Mouse (Mus musculus): ENCODE results near the gene Pygm. TPM values are rescaled to one million over a fixed set of nuclear protein-coding genes. Genes with fewer than 3 reads are reported as not detected.
A peak's percentile ranks its signal among the peaks of the same experiment; 100 is the strongest.

Gene Pygm
- polyA plus RNA-seq, 1 experiment from 2014 or later = 2.3 TPM

GRCm38 (mm10) chr19:6403869-6404268, 19.7 kb downstream of the Pygm start:
- H3K9ac ChIP-seq (replicated peaks) = no peak overlapping the region
- no peak overlapping the region for H3K4me2 ChIP-seq (replicated peaks)
- ATAC-seq (ENCODE audit: low FRiP score, low read depth) = no peak
- H3K27ac ChIP-seq (replicated peaks) = no peak overlapping the region
- WGBS = 83% methylated on average over 10 of the region's 10 CpGs
- peaks cover 34% of the 10 kb centered on the region for H3K4me1 ChIP-seq
- H3K36me3 ChIP-seq = no peaks in the 10 kb centered on the region
- H3K27me3 ChIP-seq = peaks cover 60% of the 10 kb centered on the region
- H3K4me3 ChIP-seq = no peak overlapping the region
- H3K9me3 ChIP-seq = no peaks in the 10 kb centered on the region

- peaks cover 48% of the 10 kb centered on the region for H3K27me3 ChIP-seq
- H3K4me3 ChIP-seq = no peak overlapping the region
- ATAC-seq (ENCODE audit: low FRiP score, low read depth) = no peak
- no peak overlapping the region for H3K4me2 ChIP-seq (replicated peaks)
- no peak overlapping the region for H3K9ac ChIP-seq (replicated peaks)
- H3K36me3 ChIP-seq = no peaks in the 10 kb centered on the region
- no peak overlapping the region for H3K27ac ChIP-seq (replicated peaks)
- WGBS = 57% methylated on average over 10 of the region's 10 CpGs
- peaks cover 23% of the 10 kb centered on the region for H3K4me1 ChIP-seq
- no peaks in the 10 kb centered on the region for H3K9me3 ChIP-seq
Observed at GRCm38 (mm10) chr19:6405433-6405832, 21.2 kb downstream of the Pygm start.

GRCm38 (mm10) chr19:6407109-6407508, 22.9 kb downstream of the Pygm start:
- Histone ChIP-seq H3K27ac (replicated peaks) (no peak overlapping the region), H3K4me1 (peaks cover 14% of the 10 kb centered on the region; the same call in 1 of the 2 replicates), H3K4me3 (no peak overlapping the region), H3K4me2 (replicated peaks) (no peak overlapping the region), H3K9me3 (no peaks in the 10 kb centered on the region), H3K36me3 (no peaks in the 10 kb centered on the region), H3K27me3 (peaks cover 31% of the 10 kb centered on the region), H3K9ac (replicated peaks) (no peak overlapping the region)
- WGBS = 79% methylated on average over 8 of the region's 8 CpGs
- ATAC-seq (ENCODE audit: low FRiP score, low read depth) = no peak

- Histone ChIP-seq H3K4me3 (no peak overlapping the region), H3K9me3 (no peaks in the 10 kb centered on the region), H3K36me3 (no peaks in the 10 kb centered on the region), H3K4me1 (peaks cover 13% of the 10 kb centered on the region; the same call in 1 of the 2 replicates), H3K27ac (replicated peaks) (no peak overlapping the region), H3K27me3 (peaks cover 23% of the 10 kb centered on the region), H3K9ac (replicated peaks) (no peak overlapping the region), H3K4me2 (replicated peaks) (no peak overlapping the region)
- 50% methylated on average over 16 of the region's 16 CpGs for WGBS
- ATAC-seq (ENCODE audit: low FRiP score, low read depth) = no peak
Observed at GRCm38 (mm10) chr19:6407816-6408510, 23.8 kb downstream of the Pygm start.

- no peak overlapping the region for H3K4me2 ChIP-seq (replicated peaks)
- H3K27ac ChIP-seq (replicated peaks) = no peak overlapping the region
- H3K4me3 ChIP-seq = no peak overlapping the region
- H3K9me3 ChIP-seq = no peaks in the 10 kb centered on the region
- H3K4me1 ChIP-seq = peaks cover 8% of the 10 kb centered on the region; the same call in 1 of the 2 replicates
- 80% methylated on average over 8 of the region's 8 CpGs for WGBS
- H3K9ac ChIP-seq (replicated peaks) = no peak overlapping the region
- H3K36me3 ChIP-seq = no peaks in the 10 kb centered on the region
- ATAC-seq (ENCODE audit: low FRiP score, low read depth) = no peak
- H3K27me3 ChIP-seq = peaks cover 15% of the 10 kb centered on the region; the same call in 1 of the 2 replicates
Observed at GRCm38 (mm10) chr19:6408749-6409148, 24.6 kb downstream of the Pygm start.

GRCm38 (mm10) chr19:6409176-6409575, 25.0 kb downstream of the Pygm start:
- Histone ChIP-seq H3K36me3 (no peaks in the 10 kb centered on the region), H3K27ac (replicated peaks) (no peak overlapping the region), H3K9ac (replicated peaks) (no peak overlapping the region), H3K4me2 (replicated peaks) (no peak overlapping the region), H3K4me1 (peaks cover 8% of the 10 kb centered on the region; the same call in 1 of the 2 replicates), H3K4me3 (no peak overlapping the region), H3K27me3 (peaks cover 12% of the 10 kb centered on the region; the same call in 1 of the 2 replicates), H3K9me3 (no peaks in the 10 kb centered on the region)
- 79% methylated on average over 5 of the region's 5 CpGs for WGBS
- ATAC-seq (ENCODE audit: low FRiP score, low read depth) = no peak

GRCm38 (mm10) chr19:6409936-6410335, 25.7 kb downstream of the Pygm start:
- Histone ChIP-seq H3K36me3 (no peaks in the 10 kb centered on the region), H3K4me1 (peaks cover 13% of the 10 kb centered on the region; the same call in 1 of the 2 replicates), H3K9me3 (no peaks in the 10 kb centered on the region), H3K27ac (replicated peaks) (no peak overlapping the region), H3K9ac (replicated peaks) (no peak overlapping the region), H3K27me3 (peaks cover 9% of the 10 kb centered on the region; the same call in 1 of the 2 replicates), H3K4me3 (no peak overlapping the region), H3K4me2 (replicated peaks) (no peak overlapping the region)
- 83% methylated on average over 5 of the region's 5 CpGs for WGBS
- no peak for ATAC-seq (ENCODE audit: low FRiP score, low read depth)

- Histone ChIP-seq H3K27me3 (peaks cover 8% of the 10 kb centered on the region; the same call in 1 of the 2 replicates), H3K36me3 (no peaks in the 10 kb centered on the region), H3K4me1 (peaks cover 42% of the 10 kb centered on the region), H3K9me3 (no peaks in the 10 kb centered on the region), H3K27ac (replicated peaks) (no peak overlapping the region), H3K9ac (replicated peaks) (no peak overlapping the region), H3K4me2 (replicated peaks) (no peak overlapping the region), H3K4me3 (no peak overlapping the region)
- no peak for ATAC-seq (ENCODE audit: low FRiP score, low read depth)
- 76% methylated on average over 14 of the region's 14 CpGs for WGBS
Observed at GRCm38 (mm10) chr19:6412798-6413197, 28.6 kb downstream of the Pygm start.

GRCm38 (mm10) chr19:6415454-6415853, 31.3 kb downstream of the Pygm start:
- peaks cover 21% of the 10 kb centered on the region for H3K27me3 ChIP-seq
- 42% methylated on average over 6 of the region's 6 CpGs for WGBS
- H3K27ac ChIP-seq (replicated peaks) = peak overlapping the region; percentile 87
- peak overlapping the region; percentile 43; the same call in 1 of the 2 replicates for H3K9ac ChIP-seq (replicated peaks)
- H3K4me3 ChIP-seq = no peak overlapping the region
- H3K4me1 ChIP-seq = peaks cover 64% of the 10 kb centered on the region
- peak overlapping the region; percentile 87; the same call in 1 of the 2 replicates for H3K4me2 ChIP-seq (replicated peaks)
- no peak for ATAC-seq (ENCODE audit: low FRiP score, low read depth)
- no peaks in the 10 kb centered on the region for H3K36me3 ChIP-seq
- no peaks in the 10 kb centered on the region for H3K9me3 ChIP-seq

GRCm38 (mm10) chr19:6416124-6416770, 32.0 kb downstream of the Pygm start:
- peak overlapping the region; percentile 43 for H3K9ac ChIP-seq (replicated peaks)
- H3K4me1 ChIP-seq = peaks cover 69% of the 10 kb centered on the region
- WGBS = under 1% methylated on average over 9 of the region's 9 CpGs
- no peaks in the 10 kb centered on the region for H3K9me3 ChIP-seq
- 0 out of 2 replicates have a peak overlapping the region, but pooled peaks have one; percentile 12 for H3K4me3 ChIP-seq
- peaks cover 29% of the 10 kb centered on the region for H3K27me3 ChIP-seq
- H3K36me3 ChIP-seq = no peaks in the 10 kb centered on the region
- H3K27ac ChIP-seq (replicated peaks) = peak overlapping the region; percentile 87
- peak; percentile 73 for ATAC-seq (ENCODE audit: low FRiP score, low read depth)
- H3K4me2 ChIP-seq (replicated peaks) = peak overlapping the region; percentile 87

GRCm38 (mm10) chr19:6416894-6417761, 32.9 kb downstream of the Pygm start:
- peak overlapping the region; percentile 87 for H3K4me2 ChIP-seq (replicated peaks)
- H3K27me3 ChIP-seq = peaks cover 38% of the 10 kb centered on the region
- peaks cover 72% of the 10 kb centered on the region for H3K4me1 ChIP-seq
- H3K9ac ChIP-seq (replicated peaks) = peak overlapping the region; percentile 3; the same call in 1 of the 2 replicates
- no peak overlapping the region for H3K4me3 ChIP-seq
- no peaks in the 10 kb centered on the region for H3K36me3 ChIP-seq
- ATAC-seq (ENCODE audit: low FRiP score, low read depth) = no peak
- WGBS = 68% methylated on average over 12 of the region's 12 CpGs
- H3K27ac ChIP-seq (replicated peaks) = peak overlapping the region; percentile 87
- H3K9me3 ChIP-seq = no peaks in the 10 kb centered on the region
